Mouse (Mus musculus): ENCODE measurements around the gene Impad1. TPM values are rescaled to one million over a fixed set of nuclear protein-coding genes. Genes with fewer than 3 reads are reported as not detected.

The Impad1 gene
- total RNA-seq (2023): 1 to 10 TPM; 7.8 to 8.4 TPM

DNA sequence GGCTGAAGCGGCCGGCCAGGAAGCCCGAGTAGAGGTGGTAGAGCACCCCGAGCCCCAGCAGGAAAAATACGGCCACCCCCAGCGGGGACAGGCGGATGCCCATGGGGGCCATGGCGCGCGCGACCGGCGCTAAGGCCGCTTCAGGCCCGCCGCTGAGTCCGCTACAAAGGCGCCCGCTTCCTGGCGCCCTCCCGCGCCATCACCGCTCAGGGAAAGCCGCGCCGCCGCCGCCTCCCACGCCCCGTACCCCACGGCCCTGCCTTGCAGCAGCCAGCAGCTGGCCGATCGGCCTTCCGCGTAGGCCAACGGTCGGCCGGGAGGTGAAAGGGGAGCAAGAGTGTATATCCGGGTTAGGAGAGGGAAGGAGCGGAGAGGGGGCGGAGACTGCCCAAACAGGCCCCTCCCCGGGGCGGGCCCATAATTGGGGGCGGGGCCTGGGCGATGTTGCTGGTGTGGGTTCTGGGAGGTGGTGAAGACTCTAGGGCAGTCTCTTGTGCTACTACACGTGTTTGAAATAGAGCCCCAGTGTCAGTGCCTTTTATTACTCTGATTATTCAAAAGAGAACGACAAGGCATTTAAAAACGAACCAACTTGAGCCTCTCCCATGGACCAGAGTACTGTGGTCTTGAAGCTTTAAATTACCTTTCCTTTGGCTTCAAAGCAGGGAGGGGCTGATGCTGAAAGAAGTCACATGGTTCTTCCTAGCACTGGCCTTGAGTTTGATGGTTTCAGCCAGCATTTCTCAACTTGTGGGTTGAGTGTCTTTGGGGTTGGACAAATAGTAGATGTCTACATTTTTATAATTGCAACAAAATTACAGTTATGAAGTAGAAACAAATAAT lies at the start of gene Impad1:
TSS of gene Impad1 (minus strand) at position 364 of the 843 bp plus-strand sequence.

All from neutrophil, adult 83 days (primary cell).